Mouse (Mus musculus) midbrain, embryonic 11.5 days (tissue): ENCODE measurements at regions not wholly inside any gene's neighbourhood (a gene's known extent, or its start where the extent isn't known, plus 50 kb on each side); places are given as distances from the start of the nearest gene placed in this dataset.

ENCODE experiments used
- ATAC-seq: fragments of 200-750 bp; cut with Nextera tagmentation; 2 replicates; pipeline ENCODE4 v1.8.0; 2017; ENCODE audit warnings: moderate TSS enrichment, moderate library complexity; ENCODE audit not compliant: low FRiP score
- DNase-seq: peaks from one replicate; pipeline ENCODE4 v3.0.0; 2015; ENCODE audit warnings: low spot score; ENCODE audit errors: missing footprints
- H3K27ac ChIP-seq: fragments of 300-500 bp; sonication (generic); 2 replicates; pipeline ENCODE4 v1.5.1; 2014; ENCODE audit warnings: low read depth, low read length
- H3K27me3 ChIP-seq: fragments of 300-500 bp; sonication (generic); 2 replicates; pipeline ENCODE4 v1.6.1; 2014; ENCODE audit warnings: mild to moderate bottlenecking, low read length, moderate library complexity, mixed read lengths; ENCODE audit not compliant: control insufficient read depth, insufficient read depth
- H3K36me3 ChIP-seq: fragments of 300-500 bp; sonication (generic); 2 replicates; pipeline ENCODE4 v1.6.1; 2014; ENCODE audit warnings: mild to moderate bottlenecking, low read length, moderate library complexity, mixed read lengths; ENCODE audit not compliant: control insufficient read depth, insufficient read depth
- H3K4me1 ChIP-seq: fragments of 300-500 bp; sonication (generic); 2 replicates; pipeline ENCODE4 v1.6.1; 2014; ENCODE audit warnings: low read length; ENCODE audit not compliant: control insufficient read depth, insufficient read depth
- H3K4me2 ChIP-seq: fragments of 300-500 bp; sonication (generic); 2 replicates; pipeline ENCODE4 v1.6.1; 2014; ENCODE audit warnings: mild to moderate bottlenecking, moderate library complexity
- H3K4me3 ChIP-seq: fragments of 300-500 bp; sonication (generic); 2 replicates; pipeline ENCODE4 v1.5.1; 2014; ENCODE audit warnings: low read depth, low read length
- H3K9ac ChIP-seq: fragments of 300-500 bp; sonication (generic); 2 replicates; pipeline ENCODE4 v1.6.1; 2014; ENCODE audit warnings: low read length
- H3K9me3 ChIP-seq: fragments of 300-500 bp; sonication (generic); 2 replicates; pipeline ENCODE4 v1.6.1; 2016; ENCODE audit warnings: low read length; ENCODE audit not compliant: control insufficient read depth
- WGBS: fragments of 180-500 bp; shearing (Covaris S2); extraction: QIAGEN DNeasy Blood & Tissue Kit; methylation state at CpG from one replicate; pipeline ENCODE4 v1.1.7; 2014; 5-methylcytosine and 5-hydroxymethylcytosine counted together

DNA sequence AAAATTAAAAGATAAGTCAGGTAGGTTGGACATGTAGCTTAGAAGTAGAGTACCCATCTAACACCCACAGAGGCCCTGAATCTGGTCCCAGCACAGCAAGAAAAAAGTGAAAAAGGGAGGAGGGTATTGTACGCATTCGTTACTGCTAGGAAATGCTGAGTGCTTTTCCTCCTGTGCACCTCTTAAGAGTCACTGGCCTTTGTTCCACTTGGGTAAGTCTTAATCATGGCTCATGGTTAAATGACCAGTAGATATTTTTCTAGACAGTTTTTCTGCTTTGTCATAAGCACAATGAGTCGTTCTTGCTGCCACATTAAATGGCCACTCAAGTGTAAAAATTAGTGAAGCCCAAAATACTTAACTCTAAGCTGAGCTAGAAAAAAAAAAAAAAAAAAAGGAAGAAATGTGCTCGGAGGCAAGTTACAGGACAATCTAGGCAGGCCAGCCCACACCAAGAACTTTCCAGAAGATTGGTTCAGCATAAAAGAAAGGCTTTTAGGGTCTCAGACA, 86.0 kb upstream of the Ank start:
- DNase-seq (peak; percentile 61), ATAC-seq (no peak)
- H3K9ac ChIP-seq = no peak overlapping the region
- H3K27me3 ChIP-seq = no peaks in the 10 kb centered on the region
- WGBS = 36% methylated on average over 4 of the region's 4 CpGs
- no peaks in the 10 kb centered on the region for H3K9me3 ChIP-seq
- H3K4me1 ChIP-seq = no peaks in the 10 kb centered on the region
- H3K4me3 ChIP-seq = no peak overlapping the region
- H3K4me2 ChIP-seq = no peak overlapping the region
- no peaks in the 10 kb centered on the region for H3K36me3 ChIP-seq
- H3K27ac ChIP-seq = no peak overlapping the region

- Histone ChIP-seq H3K36me3 (no peaks in the 10 kb centered on the region), H3K4me2 (no peak overlapping the region), H3K9me3 (no peaks in the 10 kb centered on the region), H3K4me1 (no peaks in the 10 kb centered on the region), H3K9ac (no peak overlapping the region), H3K4me3 (no peak overlapping the region), H3K27me3 (no peaks in the 10 kb centered on the region), H3K27ac (no peak overlapping the region)
- 83% methylated on average over 2 of the region's 2 CpGs for WGBS
- no peak for ATAC-seq
- peak; percentile 85 for DNase-seq
Observed at GRCm38 (mm10) chr15:27381565-27381964, 84.9 kb upstream of the Ank start.

GRCm38 (mm10) chr15:27390567-27390966, 75.9 kb upstream of the Ank start:
- no peak overlapping the region for H3K4me2 ChIP-seq
- no peak overlapping the region for H3K27ac ChIP-seq
- no peak overlapping the region for H3K4me3 ChIP-seq
- no peaks in the 10 kb centered on the region for H3K27me3 ChIP-seq
- H3K4me1 ChIP-seq = no peaks in the 10 kb centered on the region
- no peak for DNase-seq
- no peak for ATAC-seq
- WGBS = 99% methylated on average over 2 of the region's 2 CpGs
- H3K9ac ChIP-seq = no peak overlapping the region
- H3K36me3 ChIP-seq = no peaks in the 10 kb centered on the region
- H3K9me3 ChIP-seq = no peaks in the 10 kb centered on the region

GRCm38 (mm10) chr15:27405721-27406161, 60.7 kb upstream of the Ank start:
- Histone ChIP-seq H3K27me3 (no peaks in the 10 kb centered on the region), H3K9me3 (no peaks in the 10 kb centered on the region), H3K4me2 (no peak overlapping the region), H3K9ac (no peak overlapping the region), H3K36me3 (no peaks in the 10 kb centered on the region), H3K27ac (no peak overlapping the region), H3K4me3 (no peak overlapping the region), H3K4me1 (no peaks in the 10 kb centered on the region)
- DNase-seq (no peak), ATAC-seq (no peak)
- WGBS = 89% methylated on average over 20 of the region's 20 CpGs

GRCm38 (mm10) chr15:27409856-27410255, 56.6 kb upstream of the Ank start:
- DNase-seq (no peak), ATAC-seq (no peak)
- Histone ChIP-seq H3K4me3 (no peak overlapping the region), H3K27me3 (no peaks in the 10 kb centered on the region), H3K4me2 (no peak overlapping the region), H3K4me1 (no peaks in the 10 kb centered on the region), H3K27ac (no peak overlapping the region), H3K9me3 (no peaks in the 10 kb centered on the region), H3K9ac (no peak overlapping the region), H3K36me3 (no peaks in the 10 kb centered on the region)
- WGBS = 93% methylated on average over 8 of the region's 8 CpGs

DNA sequence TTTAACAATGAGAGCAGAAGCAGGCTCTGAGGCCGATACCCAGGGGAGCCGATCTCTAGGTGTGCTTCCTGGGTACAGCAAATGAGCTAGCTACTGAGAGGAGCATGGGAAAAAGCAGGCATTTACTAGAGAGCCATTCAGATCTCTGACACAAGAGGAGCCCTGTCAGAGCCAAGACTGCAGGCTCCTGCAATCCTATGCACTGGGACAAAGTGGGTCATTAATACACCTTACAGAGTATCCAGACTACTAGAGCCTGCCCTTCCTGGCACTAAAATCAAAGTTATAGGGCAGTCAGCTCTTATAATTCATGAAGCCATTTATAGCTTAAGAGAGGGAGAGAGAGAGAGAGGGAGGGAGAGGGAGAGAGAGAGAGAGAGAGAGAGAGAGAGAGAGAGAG, 54.2 kb upstream of the Ank start:
- Histone ChIP-seq H3K9me3 (no peaks in the 10 kb centered on the region), H3K4me1 (no peaks in the 10 kb centered on the region), H3K4me2 (no peak overlapping the region), H3K27me3 (no peaks in the 10 kb centered on the region), H3K36me3 (no peaks in the 10 kb centered on the region), H3K9ac (no peak overlapping the region), H3K4me3 (no peak overlapping the region), H3K27ac (no peak overlapping the region)
- DNase-seq = no peak
- WGBS = 92% methylated on average over 2 of the region's 2 CpGs
- no peak for ATAC-seq

DNA sequence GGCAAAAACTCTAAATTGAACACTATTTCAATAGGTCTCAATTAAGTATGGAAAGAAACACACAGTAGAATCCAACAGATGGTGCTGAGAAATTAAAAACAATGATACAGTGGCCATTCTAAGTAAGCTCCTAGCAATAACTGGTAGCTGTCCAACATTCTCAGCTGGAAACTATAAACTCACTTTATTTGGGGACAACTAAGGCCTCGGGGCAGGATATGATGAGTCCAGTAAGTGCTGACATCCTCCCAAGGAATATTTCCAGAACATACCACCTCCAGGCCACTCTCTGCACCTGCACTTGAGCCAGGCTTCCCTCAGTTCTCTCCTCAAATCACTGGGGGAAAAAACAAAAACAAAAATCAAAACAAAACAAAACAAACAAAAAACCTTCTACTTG, 53.7 kb upstream of the Ank start:
- no peak overlapping the region for H3K4me2 ChIP-seq
- no peak overlapping the region for H3K27ac ChIP-seq
- 78% methylated on average over 1 of the region's 1 CpGs for WGBS
- no peak for ATAC-seq
- H3K27me3 ChIP-seq = no peaks in the 10 kb centered on the region
- no peaks in the 10 kb centered on the region for H3K4me1 ChIP-seq
- H3K4me3 ChIP-seq = no peak overlapping the region
- no peak overlapping the region for H3K9ac ChIP-seq
- DNase-seq = no peak
- H3K9me3 ChIP-seq = no peaks in the 10 kb centered on the region
- H3K36me3 ChIP-seq = no peaks in the 10 kb centered on the region

- no peak overlapping the region for H3K9ac ChIP-seq
- no peak overlapping the region for H3K27ac ChIP-seq
- no peaks in the 10 kb centered on the region for H3K36me3 ChIP-seq
- no peaks in the 10 kb centered on the region for H3K9me3 ChIP-seq
- no peak overlapping the region for H3K4me3 ChIP-seq
- no peak overlapping the region for H3K4me2 ChIP-seq
- WGBS = 92% methylated on average over 7 of the region's 7 CpGs
- DNase-seq (no peak), ATAC-seq (no peak)
- H3K4me1 ChIP-seq = no peaks in the 10 kb centered on the region
- no peaks in the 10 kb centered on the region for H3K27me3 ChIP-seq
Observed at GRCm38 (mm10) chr15:27413486-27413885, 53.0 kb upstream of the Ank start.

DNA sequence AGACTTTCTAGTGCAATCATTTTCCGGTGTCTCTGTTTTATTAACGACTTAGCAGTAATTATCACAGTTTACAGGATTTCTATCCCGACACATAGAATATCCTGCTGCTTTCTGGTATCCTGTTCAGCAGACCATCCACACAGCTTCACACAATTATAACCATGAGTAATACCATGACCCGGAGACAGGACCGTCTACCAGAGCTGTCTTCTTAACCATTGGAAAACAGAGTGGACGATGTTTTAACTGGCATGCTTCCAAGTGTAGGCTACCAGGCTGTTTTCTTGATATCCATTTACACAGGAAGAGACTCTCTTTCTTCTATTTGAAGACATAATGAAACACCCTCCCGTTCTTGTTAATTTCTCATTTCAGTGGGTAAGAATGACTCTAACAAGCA, 51.7 kb upstream of the Ank start:
- Histone ChIP-seq H3K9ac (no peak overlapping the region), H3K4me1 (no peaks in the 10 kb centered on the region), H3K36me3 (no peaks in the 10 kb centered on the region), H3K4me2 (no peak overlapping the region), H3K27me3 (no peaks in the 10 kb centered on the region), H3K27ac (no peak overlapping the region), H3K9me3 (no peaks in the 10 kb centered on the region), H3K4me3 (no peak overlapping the region)
- ATAC-seq (no peak), DNase-seq (no peak)
- WGBS = 86% methylated on average over 7 of the region's 7 CpGs
